Mouse (Mus musculus): ENCODE data around the gene Tbccd1.

GRCm38 (mm10) chr16:22885356-22885755, 27.9 kb upstream of the Tbccd1 start:
- no peak for TF ChIP-seq POLR2A (IDR thresholded peaks at IDR 0.05; ENCODE audit: borderline replicate concordance, extremely low read depth, low read depth, low read length)
- no peak for TF ChIP-seq CTCF (IDR thresholded peaks at IDR 0.05; ENCODE audit: insufficient read depth, low read length)

All from lung, adult 2 months (tissue).